Mouse (Mus musculus): ENCODE measurements at regions not wholly inside any gene's neighbourhood (a gene's known extent, or its start where the extent isn't known, plus 50 kb on each side); places are given as distances from the start of the nearest gene placed in this dataset.

DNA sequence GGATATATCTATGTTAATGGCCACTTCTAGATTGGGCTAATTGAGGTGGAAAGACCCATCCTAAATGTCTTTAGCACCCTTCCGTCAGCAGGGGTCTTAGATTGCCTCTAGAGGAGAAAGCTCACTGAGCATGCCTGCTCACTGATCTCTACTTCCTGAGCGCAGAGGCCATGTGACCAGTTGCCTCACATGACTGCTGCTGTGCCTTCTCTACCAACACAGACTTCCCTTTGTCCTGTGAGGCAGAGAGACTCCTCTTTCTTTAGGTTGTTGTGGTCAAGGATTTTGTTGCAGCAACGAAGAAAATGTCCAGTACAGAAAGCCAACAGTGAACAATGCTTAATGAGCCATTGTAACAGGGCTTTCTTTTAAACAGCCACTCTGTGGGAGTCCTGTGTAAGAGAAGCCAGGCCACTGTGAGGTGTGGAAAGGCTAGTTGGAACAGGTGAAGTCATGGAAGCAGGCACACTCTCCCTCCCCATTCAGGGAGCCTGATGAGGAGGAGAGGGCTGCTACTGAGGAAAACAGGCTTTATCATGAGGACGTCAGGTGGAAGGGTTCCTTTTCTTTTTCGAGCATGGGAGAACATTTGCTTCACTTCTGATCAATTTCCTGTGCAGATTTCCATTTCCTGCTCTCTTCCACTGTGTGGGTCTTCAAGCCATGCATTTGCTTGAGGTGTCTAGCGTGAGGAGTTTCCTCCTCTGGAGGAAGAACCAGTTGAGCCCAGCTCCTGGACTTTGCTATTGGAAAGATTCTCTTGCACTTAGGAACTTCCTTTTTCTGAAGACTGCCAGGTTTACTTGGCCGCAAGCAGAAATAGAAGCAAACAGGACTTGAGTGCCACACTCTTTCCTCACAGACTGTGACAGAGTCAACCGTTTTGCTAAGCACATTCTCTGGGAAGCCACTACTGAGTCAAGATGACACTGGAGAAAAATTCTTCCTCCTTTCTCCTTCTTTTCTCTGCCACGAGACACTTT lies 290.7 kb upstream of the Adgrl2 start:
- no peak for DNase-seq (ENCODE audit: low read depth, low spot score)

DNA sequence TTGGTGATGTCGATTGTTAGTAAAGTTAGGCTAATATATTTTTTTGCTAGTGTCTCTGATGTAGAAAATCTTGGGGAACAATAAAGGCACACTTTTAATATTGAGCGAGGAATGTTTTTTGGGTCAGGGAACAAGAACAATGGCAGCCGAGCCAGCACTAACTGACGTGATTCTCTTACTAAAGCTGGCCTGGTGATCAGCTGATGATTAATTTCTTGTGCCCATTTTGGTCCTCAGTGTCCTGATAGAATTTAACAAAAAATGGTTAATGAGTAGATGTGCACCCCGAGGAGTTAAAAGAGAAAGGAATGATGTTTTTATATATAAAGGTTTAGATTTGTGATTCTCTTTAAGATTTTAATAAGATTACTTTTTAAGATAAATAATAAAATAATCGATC lies 289.0 kb upstream of the Adgrl2 start:
- no peak for DNase-seq (ENCODE audit: low read depth, low spot score)

DNA sequence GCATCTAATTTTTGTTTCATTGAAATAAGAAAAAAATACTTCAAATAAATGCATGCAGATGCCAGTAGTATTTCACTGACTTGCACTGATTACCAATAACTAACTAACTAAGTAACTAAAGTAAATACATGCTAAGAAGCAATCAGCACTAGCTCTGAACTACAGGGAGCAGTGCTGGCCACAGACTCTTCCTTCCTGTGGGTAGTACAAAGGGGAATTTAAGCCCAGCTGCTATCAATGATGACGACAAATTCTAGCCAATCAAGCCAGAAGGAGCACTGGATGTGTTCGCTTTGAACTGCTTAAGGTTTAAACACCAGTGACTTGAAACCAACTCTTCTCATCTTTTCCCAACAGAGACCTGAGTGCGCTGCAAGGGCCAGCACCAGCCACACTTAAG lies 287.5 kb upstream of the Adgrl2 start:
- DNase-seq (ENCODE audit: low read depth, low spot score), result no peak

DNA sequence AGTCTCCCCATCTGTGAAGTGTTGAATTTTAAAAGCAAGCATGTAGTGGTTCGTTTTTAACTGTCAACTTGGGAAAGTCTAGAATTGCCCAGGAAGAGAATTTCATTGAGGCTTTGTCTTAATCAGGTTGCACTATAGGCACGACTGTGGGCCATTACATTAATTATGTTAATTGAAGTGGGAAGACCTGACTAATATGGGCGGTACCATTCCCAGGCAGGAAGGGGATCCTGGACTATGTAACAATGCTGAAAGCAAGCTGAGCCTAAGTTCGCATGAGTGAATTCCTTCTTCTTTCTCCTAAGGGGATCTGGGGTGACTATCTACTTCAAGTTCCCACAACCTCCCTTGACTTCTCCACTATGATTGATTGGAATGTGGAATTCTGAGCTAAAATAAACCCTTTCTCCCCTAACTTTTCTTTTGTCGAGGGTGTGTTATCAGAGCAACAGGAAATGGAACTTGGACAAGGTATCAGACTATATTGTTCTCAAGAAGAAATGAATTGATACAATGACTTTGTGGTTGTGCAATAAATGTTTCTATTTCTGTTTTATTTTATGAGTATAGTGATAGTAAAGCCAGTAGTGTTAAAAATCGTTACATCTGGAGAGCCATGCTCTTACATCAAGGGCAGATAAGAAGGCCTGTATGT lies 285.2 kb upstream of the Adgrl2 start:
- DNase-seq (ENCODE audit: low read depth, low spot score), result no peak

DNA sequence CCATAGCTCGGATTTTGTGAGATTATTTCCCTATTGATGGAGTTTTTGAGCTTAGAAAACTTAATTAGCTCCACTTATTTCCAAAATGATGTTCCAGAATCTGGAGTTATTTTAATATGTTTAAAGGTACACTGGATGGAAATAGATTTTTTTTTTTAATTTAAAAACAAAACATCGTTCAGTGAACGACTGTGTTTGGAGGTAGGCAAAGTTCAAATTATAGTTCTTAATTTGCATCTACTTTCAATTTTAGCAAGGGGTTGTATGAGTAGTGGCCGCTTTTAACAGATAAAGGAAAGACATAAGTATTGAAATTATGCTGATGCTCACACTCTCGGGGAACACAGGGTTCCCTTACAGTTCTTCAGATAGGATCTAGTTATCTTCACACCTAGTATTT lies 284.6 kb upstream of the Adgrl2 start:
- no peak for DNase-seq (ENCODE audit: low read depth, low spot score)

DNA sequence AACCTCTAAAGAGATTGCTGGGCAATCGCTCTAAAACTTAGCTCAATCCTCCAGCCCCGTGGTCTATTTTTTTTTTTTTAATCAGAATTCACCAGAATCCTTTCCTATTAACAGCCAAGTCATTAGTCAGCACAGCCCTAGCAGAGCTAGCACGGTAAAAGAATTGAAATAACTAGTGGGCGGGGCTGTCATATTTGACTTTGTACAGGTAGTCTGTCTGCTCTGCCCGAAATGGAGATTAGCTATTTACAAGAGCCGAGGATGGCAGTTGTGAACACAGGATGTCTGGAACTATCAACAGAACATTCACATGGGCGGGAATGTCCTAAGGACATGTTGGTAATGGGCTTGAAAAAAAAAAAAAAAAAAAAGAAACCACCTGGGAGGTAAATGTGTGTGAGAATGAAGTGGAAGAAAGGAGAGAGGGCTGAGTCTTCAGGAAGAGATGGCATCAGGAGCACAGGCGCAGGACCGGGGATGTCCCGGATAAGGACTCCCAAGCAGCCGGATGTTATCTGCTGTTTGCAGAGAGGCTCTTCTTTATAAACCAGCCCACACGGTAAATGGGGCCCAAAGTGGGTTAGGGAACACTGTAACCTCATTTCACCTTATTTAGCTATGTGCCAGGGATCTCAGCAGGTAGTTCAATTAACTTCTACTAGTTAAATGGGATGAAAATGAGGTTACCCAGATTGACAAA lies 283.8 kb upstream of the Adgrl2 start:
- no peak for DNase-seq (ENCODE audit: low read depth, low spot score)

DNA sequence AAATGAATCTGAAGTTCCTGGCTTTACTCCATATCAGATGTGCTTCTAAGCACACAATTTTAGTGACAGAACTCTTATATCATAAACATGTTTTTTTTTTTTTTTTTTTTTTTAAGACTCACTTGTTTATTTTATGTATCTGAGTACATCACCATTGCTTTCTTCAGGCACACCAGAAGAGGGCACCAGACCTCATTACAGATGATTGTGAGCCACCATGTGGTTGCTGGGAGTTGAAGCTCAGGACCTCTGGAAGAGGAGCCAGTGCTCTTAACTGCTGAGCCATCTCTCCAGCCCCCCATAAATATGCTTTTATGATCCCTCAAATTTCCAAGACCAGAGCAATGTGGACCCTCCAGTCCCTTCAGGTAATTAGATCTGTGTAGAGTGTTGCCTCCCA lies 280.1 kb upstream of the Adgrl2 start:
- no peak for DNase-seq (ENCODE audit: low read depth, low spot score)

DNA sequence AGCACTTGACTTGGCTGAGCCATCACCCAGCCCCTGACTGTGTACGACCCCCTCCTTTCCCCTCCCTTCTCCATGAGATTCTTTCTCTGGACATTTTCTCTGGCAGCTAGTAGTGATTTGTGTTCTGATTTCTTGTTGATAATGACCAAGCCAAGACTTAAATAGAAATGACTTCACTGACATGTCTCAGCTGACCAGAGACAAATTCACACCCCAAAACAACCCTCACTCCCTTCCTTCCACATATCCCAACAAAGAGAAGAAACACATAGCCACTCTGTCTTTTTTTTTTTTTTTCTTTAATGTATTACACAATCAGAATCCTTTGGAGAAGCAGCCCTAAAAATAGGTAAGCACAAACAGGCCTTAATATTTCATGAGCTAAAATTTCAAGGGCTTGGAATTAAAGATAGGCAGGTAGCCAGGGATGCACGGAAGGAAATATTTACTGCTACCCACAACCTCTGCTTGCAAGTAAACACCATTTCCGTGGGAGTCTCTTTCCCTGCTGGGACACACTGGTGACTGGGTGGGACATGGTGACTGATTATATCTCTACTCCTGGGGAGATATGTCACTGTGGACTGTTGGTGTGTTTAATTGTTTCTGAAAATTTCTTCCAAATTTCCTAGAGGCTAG lies 272.1 kb upstream of the Adgrl2 start:
- no peak for DNase-seq (ENCODE audit: low read depth, low spot score)

DNA sequence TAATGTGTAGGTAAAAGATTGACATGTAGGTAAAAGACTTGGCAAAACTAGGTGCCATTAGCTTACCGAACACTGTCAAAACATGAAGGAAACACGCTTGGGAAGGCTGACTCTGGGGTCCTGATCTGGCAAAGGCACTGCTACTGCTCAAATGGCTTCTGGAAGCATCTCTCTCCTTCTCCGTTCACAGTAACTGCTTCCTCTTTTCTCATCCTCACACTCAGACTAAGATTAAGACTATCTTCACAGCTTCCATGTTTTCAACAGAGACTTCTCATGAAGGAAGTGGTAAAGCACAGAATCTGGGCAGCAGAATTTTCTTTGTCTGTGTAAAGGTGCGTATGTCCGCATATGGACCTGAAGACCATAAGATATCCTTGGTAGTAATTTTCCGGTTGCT lies 271.4 kb upstream of the Adgrl2 start:
- no peak for DNase-seq (ENCODE audit: low read depth, low spot score)

DNA sequence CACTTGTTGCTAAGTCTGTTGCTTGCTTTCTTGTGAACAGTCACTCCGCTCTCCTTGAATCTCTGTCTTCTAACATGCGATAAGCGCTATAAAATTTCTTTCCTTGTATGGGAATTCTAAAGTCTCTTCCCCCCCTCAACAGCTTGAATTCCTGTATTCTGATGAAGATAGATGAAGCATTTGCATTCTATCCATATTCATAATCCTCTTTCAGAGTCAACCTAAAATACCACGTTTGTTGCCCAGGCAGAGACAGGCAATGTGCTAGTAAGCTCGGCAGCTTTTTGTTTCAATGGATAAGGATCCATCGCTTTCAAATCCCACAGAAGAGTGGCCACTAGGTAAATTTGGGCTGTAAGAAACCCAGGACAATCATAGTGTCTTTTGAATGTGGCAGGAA lies 268.5 kb upstream of the Adgrl2 start:
- no peak for DNase-seq (ENCODE audit: low read depth, low spot score)

DNA sequence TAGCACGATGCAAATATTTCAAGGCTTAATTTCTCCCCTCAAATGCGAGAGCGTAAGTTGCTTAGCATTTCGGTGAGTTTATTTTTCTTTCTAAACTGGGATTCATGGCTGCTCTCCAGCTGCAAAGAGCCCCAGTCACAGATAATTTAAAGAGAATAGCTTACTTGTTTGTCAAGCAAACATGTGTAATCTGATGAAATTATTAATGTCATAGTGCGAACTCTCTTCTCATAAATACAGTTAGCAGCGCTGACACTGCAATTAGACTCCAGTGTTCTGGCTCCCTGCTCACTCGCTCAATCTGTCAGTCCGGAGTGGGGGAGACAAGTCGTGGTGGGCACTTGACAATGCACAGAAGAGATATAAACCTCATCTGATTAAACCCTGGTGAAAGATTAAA lies 266.5 kb upstream of the Adgrl2 start:
- no peak for DNase-seq (ENCODE audit: low read depth, low spot score)

DNA sequence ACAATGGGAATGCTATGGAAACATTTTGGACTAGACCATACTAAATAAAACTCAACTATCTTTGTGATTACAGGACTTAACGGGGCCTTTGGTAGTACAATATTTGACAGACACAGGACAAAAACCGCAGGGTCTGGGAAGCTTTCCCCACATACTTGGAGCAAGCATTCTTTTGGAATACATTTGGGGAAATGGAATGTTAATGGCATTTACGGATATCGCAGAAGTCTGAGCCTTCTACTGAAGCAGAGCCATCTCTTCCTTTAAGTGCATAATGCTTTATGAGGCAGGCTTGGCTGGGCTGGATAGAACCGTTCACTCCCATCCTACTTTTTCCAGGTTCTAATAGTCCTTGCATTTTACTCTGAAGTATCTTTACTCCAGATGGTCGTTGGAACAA lies 262.7 kb upstream of the Adgrl2 start:
- no peak for DNase-seq (ENCODE audit: low read depth, low spot score)

DNA sequence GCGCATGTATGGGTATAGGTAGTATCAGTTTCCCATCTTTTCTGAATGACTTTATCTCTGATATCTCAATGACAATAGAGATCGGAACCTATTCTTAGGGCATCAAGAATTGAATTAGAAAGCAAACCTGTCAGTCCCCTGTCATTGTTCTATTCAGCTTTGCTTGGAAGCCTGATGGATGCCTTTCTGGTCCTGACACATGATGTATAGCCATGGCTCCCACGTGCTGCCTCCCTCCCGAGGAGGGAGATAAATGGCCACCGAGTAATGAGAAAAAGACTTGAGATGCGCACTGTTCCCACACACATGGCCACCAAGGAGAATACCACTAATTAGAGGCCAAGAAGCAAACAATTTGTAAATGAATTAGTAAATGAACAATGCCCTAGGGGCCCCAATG lies 261.8 kb upstream of the Adgrl2 start:
- DNase-seq (ENCODE audit: low read depth, low spot score), result no peak

DNA sequence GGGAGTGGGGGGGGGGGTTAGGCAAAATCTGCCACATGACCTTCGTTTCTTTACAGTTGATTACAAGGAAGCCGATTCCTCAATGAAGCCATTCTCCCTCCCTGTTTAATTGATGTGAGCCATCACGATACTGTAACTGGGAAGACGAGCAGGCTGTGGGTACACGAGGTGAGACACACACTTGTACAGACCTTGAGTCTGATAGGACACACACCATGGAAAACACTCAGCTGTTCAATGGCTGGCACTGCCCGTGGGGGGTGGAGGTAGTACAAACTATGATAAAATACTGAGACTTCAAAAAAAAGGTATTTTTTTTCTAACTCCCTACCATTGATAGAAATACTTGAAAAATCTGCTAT lies 257.3 kb upstream of the Adgrl2 start:
- no peak for DNase-seq (ENCODE audit: low read depth, low spot score)

DNA sequence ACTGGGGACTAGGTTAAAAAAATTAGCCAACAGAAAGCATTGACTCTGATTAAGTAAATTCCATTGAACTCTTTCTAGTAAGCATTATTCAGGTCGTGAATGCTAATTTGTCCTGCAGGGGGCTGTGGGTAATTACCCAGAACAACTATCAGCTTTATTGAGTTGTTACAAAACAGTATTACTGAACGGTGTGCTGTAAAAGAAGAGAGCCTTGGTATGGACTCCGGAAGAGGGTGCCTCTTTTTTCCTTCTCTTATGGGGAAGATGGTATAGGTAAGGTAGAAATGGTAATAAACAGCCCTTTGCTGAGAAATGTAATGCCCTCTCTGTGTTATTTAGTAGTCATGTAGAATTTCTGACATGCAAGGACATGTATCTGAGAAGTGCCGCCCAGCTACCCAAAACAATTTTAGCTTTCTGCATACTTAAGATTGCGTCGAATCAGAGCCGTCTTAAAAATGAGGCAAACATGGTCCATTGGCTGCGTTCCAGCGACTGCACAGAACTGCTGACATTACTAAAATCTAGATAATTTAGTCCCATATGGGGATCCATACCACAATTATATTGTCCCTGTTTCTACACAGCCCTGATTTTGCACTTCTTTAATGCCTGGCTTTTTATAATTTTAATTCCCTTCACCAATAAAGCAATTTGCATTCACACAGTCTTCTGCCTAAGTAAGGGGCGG lies 256.7 kb upstream of the Adgrl2 start:
- DNase-seq (ENCODE audit: low read depth, low spot score), result no peak

DNA sequence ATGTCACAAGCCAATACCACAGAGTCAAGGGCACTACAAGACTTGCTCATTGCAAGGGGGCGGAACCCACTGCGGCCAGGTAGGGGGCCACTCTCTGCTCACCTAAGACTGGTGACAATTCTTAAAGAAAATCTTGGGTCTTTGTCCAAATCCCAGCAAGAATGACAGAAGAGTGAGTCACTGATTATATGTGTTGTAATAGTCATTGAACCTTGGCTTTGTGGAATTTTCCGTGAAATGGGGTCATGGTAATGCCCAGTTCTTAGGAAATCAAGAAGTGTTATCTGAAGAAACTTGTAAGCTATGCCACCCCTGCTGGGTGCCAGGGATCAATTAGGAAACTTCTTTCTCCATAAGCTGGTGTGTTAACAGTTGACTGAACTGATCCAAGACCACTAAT lies 249.3 kb upstream of the Adgrl2 start:
- DNase-seq (ENCODE audit: low read depth, low spot score), result no peak

DNA sequence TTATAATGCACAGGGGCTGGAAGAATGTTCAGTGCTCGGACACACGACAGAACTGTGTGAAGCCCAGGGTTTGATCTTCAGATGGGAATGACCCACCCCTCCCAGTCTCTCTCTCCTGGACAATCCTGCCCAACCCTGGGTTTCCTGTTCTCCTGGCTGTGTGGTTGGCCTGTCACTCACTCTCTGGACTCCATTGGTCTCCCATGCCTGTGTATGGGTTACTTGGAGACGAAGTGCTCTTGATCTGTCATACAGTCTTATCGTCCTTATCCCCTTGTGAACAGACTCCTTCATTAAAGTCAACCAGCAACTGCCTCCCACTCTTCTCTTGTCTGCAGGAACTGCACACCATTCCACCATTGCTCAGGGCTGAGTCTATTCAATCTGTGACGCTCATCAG lies 247.7 kb upstream of the Adgrl2 start:
- DNase-seq (ENCODE audit: low read depth, low spot score), result no peak

DNA sequence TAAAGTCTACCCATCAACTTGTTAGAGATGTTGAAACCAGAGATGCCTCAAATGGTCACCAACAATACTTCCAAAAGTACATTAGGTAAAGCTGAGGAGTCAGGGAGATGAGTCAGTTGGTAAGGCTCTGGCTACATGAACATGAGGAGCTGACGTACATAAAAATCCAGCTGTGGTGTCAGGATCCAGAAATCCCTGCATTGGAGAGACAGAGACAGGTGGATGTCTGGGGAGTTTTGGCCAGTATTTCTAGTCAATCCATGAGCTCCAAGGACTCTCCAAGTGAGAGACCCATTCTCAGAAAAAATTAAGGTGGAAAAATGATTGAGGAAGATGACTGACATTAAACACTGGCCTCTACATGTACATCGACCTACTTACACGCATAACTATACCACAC lies 244.8 kb upstream of the Adgrl2 start:
- DNase-seq (ENCODE audit: low read depth, low spot score), result no peak

DNA sequence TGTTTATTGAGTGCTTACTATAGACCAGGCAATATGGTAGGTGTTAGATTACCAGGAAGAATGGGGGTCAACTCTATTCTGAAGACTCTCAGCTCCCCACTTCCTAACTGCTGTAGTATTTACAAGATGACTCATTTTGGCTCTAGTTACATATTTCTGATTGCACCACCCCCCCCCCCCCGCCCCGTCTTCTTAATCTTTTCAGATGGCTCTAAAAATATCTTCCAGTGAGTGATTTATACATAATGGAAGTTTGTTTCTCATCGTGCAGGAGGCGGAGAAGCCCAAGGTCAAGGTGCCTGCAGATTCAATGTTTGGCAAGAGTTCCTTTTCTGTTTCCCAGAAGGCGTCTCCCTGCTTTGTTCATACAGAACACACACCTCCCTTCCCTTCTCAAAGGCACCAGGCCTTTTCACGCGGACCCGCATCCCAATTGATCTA lies 243.4 kb upstream of the Adgrl2 start:
- DNase-seq (ENCODE audit: low read depth, low spot score), result no peak

DNA sequence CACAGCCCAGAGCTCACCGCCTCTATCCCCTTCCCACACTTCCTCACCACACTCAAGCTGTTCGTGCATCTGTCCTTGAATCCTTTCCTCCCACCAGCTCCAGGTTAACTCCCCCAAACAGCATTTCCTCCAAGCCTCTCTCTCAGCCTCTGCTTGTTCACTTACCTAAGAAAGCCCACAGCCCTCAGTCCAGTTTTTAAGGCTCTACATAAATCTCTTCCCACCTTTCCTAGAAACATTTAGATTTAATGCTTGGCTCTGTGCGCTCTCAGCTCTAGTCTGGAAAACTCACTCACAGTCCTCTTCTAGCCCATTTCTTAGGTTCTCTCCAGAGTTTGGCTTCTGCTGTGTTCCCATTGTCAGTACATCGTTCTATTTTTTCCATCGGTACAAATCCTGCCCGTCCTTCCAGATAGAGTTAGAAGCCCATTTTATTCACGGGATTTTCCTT lies 242.9 kb upstream of the Adgrl2 start:
- no peak for DNase-seq (ENCODE audit: low read depth, low spot score)

DNA sequence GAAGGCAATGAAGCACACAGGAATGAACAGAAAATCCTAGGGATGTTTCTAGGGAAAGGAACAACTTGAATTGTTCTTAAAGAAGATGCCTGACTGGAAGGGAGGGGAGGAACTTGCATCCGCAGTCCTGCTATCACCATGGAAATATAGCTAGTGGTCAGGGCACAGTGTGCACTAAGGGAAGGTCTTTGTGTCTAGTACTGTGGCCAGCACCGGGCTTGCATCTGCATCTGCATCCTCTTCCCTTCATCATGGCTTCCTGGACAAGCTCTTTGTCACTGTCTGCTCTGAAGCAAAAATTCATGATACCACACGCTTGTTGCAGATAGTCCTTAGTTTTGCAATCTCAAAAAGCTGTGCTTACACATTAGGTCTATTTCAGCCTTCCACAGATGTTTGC lies 241.0 kb upstream of the Adgrl2 start:
- DNase-seq (ENCODE audit: low read depth, low spot score), result no peak

Measured in retina, postnatal 7 days (tissue).